In genomic region chr12:102653003-102653402, GRCm38 (mm10) we compare ENCODE assay signal across 11 mouse cellular contexts. TPM values are rescaled to one million over a fixed set of nuclear protein-coding genes. Genes with fewer than 3 reads are reported as not detected.
DNase-seq lines count a peak whose midpoint lies in the region; ATAC-seq and TF ChIP-seq lines count a peak whose summit lies in the region.
"Had no signal": no experiment of that assay in that cellular context is flagged by ENCODE, and none has a peak within 500 bp of the region (broad histone marks: within the 10 kb centered on the region; RNA-seq: fewer than 3 reads in every experiment).

No protein-coding gene starts in this region.

- TF ChIP-seq EP300 in liver, postnatal 0 days (IDR thresholded peaks at IDR 0.05; ENCODE audit: low read depth) = no peak

- H3K27ac ChIP-seq in liver, postnatal 0 days (ENCODE audit: low read depth) = 0 out of 2 replicates have a peak overlapping the region, but pooled peaks have one; percentile 11
- no peak overlapping the region for H3K27ac ChIP-seq in liver, embryonic 12.5 days
- H3K27ac ChIP-seq: forebrain, embryonic 15.5 days; lung, embryonic 15.5 days; neural tube, embryonic 12.5 days had no signal

- H3K36me3 ChIP-seq in liver, postnatal 0 days (replicated peaks; ENCODE audit: insufficient read depth, low read length) = no peaks in the 10 kb centered on the region
- no peaks in the 10 kb centered on the region for H3K36me3 ChIP-seq in liver, embryonic 12.5 days
- H3K36me3 ChIP-seq: forebrain, embryonic 15.5 days; lung, embryonic 15.5 days; neural tube, embryonic 12.5 days had no signal

- ATAC-seq in frontal cortex, adult (ENCODE audit: low TSS enrichment) = peak; percentile 82
- no peak; the same call in 1 of the 2 replicates for ATAC-seq in liver, postnatal 0 days
- no peak for ATAC-seq in liver, embryonic 12.5 days
- peak; percentile 46 for ATAC-seq in common myeloid progenitor, adult 5-6 weeks (replicated peaks; ENCODE audit: low read depth, poor library complexity, severe bottlenecking)
- ATAC-seq: forebrain, embryonic 15.5 days had no signal

- no peak overlapping the region for H3K4me2 ChIP-seq in liver, postnatal 0 days (ENCODE audit: low read depth, low read length)
- H3K4me2 ChIP-seq in liver, embryonic 12.5 days = no peak overlapping the region
- H3K4me2 ChIP-seq: forebrain, embryonic 15.5 days; lung, embryonic 15.5 days; neural tube, embryonic 12.5 days had no signal

- peaks cover 19% of the 10 kb centered on the region for H3K4me1 ChIP-seq in liver, postnatal 0 days (ENCODE audit: insufficient read depth)
- peaks cover 28% of the 10 kb centered on the region for H3K4me1 ChIP-seq in liver, embryonic 12.5 days
- H3K4me1 ChIP-seq: neural tube, embryonic 12.5 days had no signal

- no peaks in the 10 kb centered on the region for H3K27me3 ChIP-seq in liver, postnatal 0 days (ENCODE audit: insufficient read depth, low read length)
- no peaks in the 10 kb centered on the region for H3K27me3 ChIP-seq in liver, embryonic 12.5 days (replicated peaks)
- H3K27me3 ChIP-seq: forebrain, embryonic 15.5 days; lung, embryonic 15.5 days; neural tube, embryonic 12.5 days had no signal

- no peak overlapping the region for H3K4me3 ChIP-seq in liver, postnatal 0 days (ENCODE audit: low read depth, low read length)
- no peak overlapping the region for H3K4me3 ChIP-seq in liver, embryonic 12.5 days
- H3K4me3 ChIP-seq: forebrain, embryonic 15.5 days; lung, embryonic 15.5 days; neural tube, embryonic 12.5 days had no signal

- no peak overlapping the region for H3K9ac ChIP-seq in liver, postnatal 0 days (replicated peaks)
- no peak overlapping the region for H3K9ac ChIP-seq in liver, embryonic 12.5 days
- H3K9ac ChIP-seq: forebrain, embryonic 15.5 days; lung, embryonic 15.5 days; neural tube, embryonic 12.5 days had no signal

- WGBS in liver, postnatal 0 days (ENCODE audit: insufficient replicate concordance) = 57% methylated on average over 6 of the region's 6 CpGs
- 64% methylated on average over 6 of the region's 6 CpGs for WGBS in liver, embryonic 12.5 days (ENCODE audit: insufficient replicate concordance)

- TF ChIP-seq CTCF in liver, postnatal 0 days (IDR thresholded peaks at IDR 0.05; ENCODE audit: low read depth) = no peak

- DNase-seq in frontal cortex, postnatal 10 days (ENCODE audit: low spot score in 2 of 2) = no peak
- no peak for DNase-seq in liver, postnatal 0 days
- peak; percentile 32 for DNase-seq in lung, postnatal 14 days
- DNase-seq in adrenal gland, postnatal 25 days = no peak
- DNase-seq in Muller cell, postnatal 12 days (ENCODE audit: inconsistent ontology term) = no peak

- H3K9me3 ChIP-seq in liver, postnatal 0 days (ENCODE audit: low read length) = no peaks in the 10 kb centered on the region
- no peaks in the 10 kb centered on the region for H3K9me3 ChIP-seq in liver, embryonic 12.5 days (replicated peaks)
- H3K9me3 ChIP-seq: forebrain, embryonic 15.5 days; lung, embryonic 15.5 days; neural tube, embryonic 12.5 days had no signal

RNA-seq across cellular contexts. Expression of gene Itpk1, which starts 51.7 kb away (rescaled TPM):
- polyA plus RNA-seq in liver, postnatal 0 days (2015; fragmentation: Nextera tagmentation; extraction: Ambion mirVana) = 3.6 TPM in 2 replicates
- 3.7 and 4.3 TPM in 2 replicates for polyA plus RNA-seq in liver, embryonic 12.5 days (2016; fragmentation: Nextera tagmentation; extraction: Ambion mirVana)
- 9.4 and 12.0 TPM in 2 replicates for total RNA-seq in common myeloid progenitor, adult 5-6 weeks (2017)
- 43.3 and 47.7 TPM in 2 replicates for total RNA-seq in adrenal gland, postnatal 25 days (2021)

Comparison
In these comparisons a context has a peak if more than half of its experiments do, and no peak if none do; other contexts are left out.
1. ATAC-seq: peak in frontal cortex, adult (single experiment) and common myeloid progenitor, adult 5-6 weeks (single experiment); none in liver, postnatal 0 days (single experiment) and liver, embryonic 12.5 days (single experiment).